25 mouse cellular contexts compared by ENCODE assay signal in genomic region chr10:118440742-118441240, GRCm38 (mm10). TPM values are rescaled to one million over a fixed set of nuclear protein-coding genes. Genes with fewer than 3 reads are reported as not detected.
"Had no signal": no experiment of that assay in that cellular context is flagged by ENCODE, and none has a peak within 500 bp of the region (broad histone marks: within the 10 kb centered on the region; RNA-seq: fewer than 3 reads in every experiment).

Gene Ifng, plus strand, starts transcription at chr10:118441046.

- H3K9ac ChIP-seq: limb, embryonic 12.5 days; liver, embryonic 14.5 days; midbrain, embryonic 15.5 days; neural tube, embryonic 15.5 days; stomach, embryonic 15.5 days had no signal

- H3K36me3 ChIP-seq: limb, embryonic 12.5 days; midbrain, embryonic 10.5 days; midbrain, embryonic 15.5 days; neural tube, embryonic 15.5 days; stomach, embryonic 15.5 days had no signal

- H3K9me3 ChIP-seq: limb, embryonic 12.5 days; midbrain, embryonic 10.5 days; midbrain, embryonic 15.5 days; neural tube, embryonic 15.5 days; stomach, embryonic 15.5 days had no signal

- H3K4me2 ChIP-seq: limb, embryonic 12.5 days; midbrain, embryonic 15.5 days; neural tube, embryonic 15.5 days; stomach, embryonic 15.5 days had no signal

- H3K27ac ChIP-seq: kidney, postnatal 0 days; limb, embryonic 12.5 days; liver, embryonic 14.5 days; midbrain, embryonic 10.5 days; midbrain, embryonic 15.5 days; neural tube, embryonic 15.5 days; stomach, embryonic 15.5 days had no signal

- DNase-seq: kidney, adult 11 months; kidney, adult 9 months; kidney, postnatal 36 days; layer of hippocampus, adult 9-11 months; layer of hippocampus, postnatal 36 days; lung, adult 18-20 months; lung, postnatal 36 days; right cerebral cortex, adult 18-20 months; right cerebral cortex, postnatal 25 days; thymus, adult 2 months had no signal

- H3K4me1 ChIP-seq: limb, embryonic 12.5 days; midbrain, embryonic 10.5 days; midbrain, embryonic 15.5 days; stomach, embryonic 15.5 days had no signal

- H3K4me3 ChIP-seq: limb, embryonic 12.5 days; midbrain, embryonic 10.5 days; midbrain, embryonic 15.5 days; neural tube, embryonic 15.5 days; stomach, embryonic 15.5 days had no signal

- ATAC-seq: lung, postnatal 0 days; midbrain, embryonic 15.5 days had no signal

- H3K27me3 ChIP-seq: limb, embryonic 12.5 days; midbrain, embryonic 15.5 days; neural tube, embryonic 15.5 days; stomach, embryonic 15.5 days had no signal

RNA-seq across cellular contexts. Expression of gene Ifng, which starts in this region (rescaled TPM):
- total RNA-seq: layer of hippocampus, adult 18-20 months; layer of hippocampus, postnatal 36 days; left cerebral cortex, adult 8-10 months; left cerebral cortex, postnatal 36 days; liver, adult 2 months; megakaryocyte progenitor cell, adult 5-6 weeks had no signal
- polyA plus RNA-seq: kidney, postnatal 0 days; limb, embryonic 12.5 days; liver, embryonic 14.5 days; midbrain, embryonic 10.5 days; midbrain, embryonic 15.5 days; neural tube, embryonic 11.5 days; neural tube, embryonic 15.5 days; stomach, embryonic 15.5 days; testis, adult 2 months; thymus, adult 2 months had no signal
